Mouse (Mus musculus) lung, adult 18-20 months (tissue): ENCODE data around the gene Aasdh.

Experiments used
- DNase-seq, 2 experiments: peaks; one replicate each; pipeline ENCODE4 v3.0.0; 2022; ENCODE audit warnings: mixed read lengths in 2 of 2

Aasdh gene

GRCm38 (mm10) chr5:76839786-76840185 is 65.5 kb downstream of the Aasdh start:
- no peak for DNase-seq

GRCm38 (mm10) chr5:76837018-76837417 is 68.3 kb downstream of the Aasdh start:
- DNase-seq = no peak

- DNase-seq = no peak
These were observed 72.6 kb downstream of the Aasdh start for GRCm38 (mm10) chr5:76832529-76833210.

DNA sequence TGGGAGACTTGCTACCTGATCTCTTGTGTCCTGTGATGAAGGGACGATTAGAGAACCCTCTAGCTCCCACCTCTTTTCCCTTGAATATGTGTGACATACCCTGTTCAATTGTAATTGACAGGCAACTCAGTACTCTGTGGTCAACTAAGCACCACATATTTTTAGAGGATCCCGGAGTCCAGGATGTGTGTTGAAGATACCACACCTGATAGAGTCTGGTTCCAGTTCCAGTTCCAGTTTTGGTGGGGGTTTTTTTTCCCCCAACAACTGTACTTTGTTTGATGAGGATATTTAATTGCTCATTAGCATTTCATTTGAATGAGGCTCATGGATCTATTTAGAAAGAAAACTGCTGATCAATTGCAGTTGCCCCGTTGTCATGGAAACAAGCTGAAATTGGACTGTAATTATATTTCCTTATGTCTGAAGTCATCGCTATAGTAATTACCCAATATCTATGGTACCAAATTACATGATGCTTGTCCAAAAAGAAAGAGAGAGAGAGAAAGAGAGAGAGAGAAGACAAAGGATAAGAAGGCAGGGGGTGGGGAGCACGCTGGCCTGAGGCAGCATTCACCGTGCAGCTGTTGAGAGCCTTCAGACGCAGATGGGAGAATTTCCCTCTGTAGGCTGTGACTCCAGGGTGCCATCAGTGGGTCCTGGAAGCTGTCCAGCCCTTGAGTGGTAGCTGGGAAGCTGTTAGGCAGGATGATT is 76.6 kb downstream of the Aasdh start:
- no peak for DNase-seq
